Mouse (Mus musculus): ENCODE measurements around the gene Cachd1. TPM values are rescaled to one million over a fixed set of nuclear protein-coding genes. Genes with fewer than 3 reads are reported as not detected.

Gene Cachd1
- total and polyA plus RNA-seq, 3 experiments: 2.0 to 5.1 (median 3.5) TPM

- Histone ChIP-seq H3K9ac (ENCODE audit: low read depth, low read length) (no peak overlapping the region), H3K27ac (no peak overlapping the region)
- no peak for DNase-seq
These were observed 3.2 kb downstream of the Cachd1 start for GRCm38 (mm10) chr4:100779695-100780094.

DNA sequence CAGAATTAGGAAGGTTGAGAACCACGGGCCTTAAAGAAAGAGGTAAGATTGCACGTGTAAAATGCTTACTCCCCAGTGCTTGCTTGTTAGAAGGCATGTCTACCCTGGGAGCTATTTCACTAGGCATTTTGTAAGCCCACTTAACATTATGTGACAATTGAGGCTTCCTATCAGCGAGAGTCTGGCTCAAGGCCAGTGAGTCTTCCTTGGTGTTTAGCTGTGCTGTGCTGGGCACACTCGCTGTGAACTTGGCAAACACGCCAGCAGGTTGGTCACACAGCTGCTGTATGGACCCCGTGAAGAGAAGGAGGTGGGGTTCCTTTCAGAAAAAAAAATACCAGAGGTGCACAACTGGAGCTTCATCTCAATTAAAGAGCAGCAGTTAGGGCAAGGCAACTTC lies 4.4 kb downstream of the Cachd1 start:
- H3K9ac ChIP-seq (ENCODE audit: low read depth, low read length): no peak overlapping the region
- H3K27ac ChIP-seq: no peak overlapping the region
- no peak overlapping the region for H3K4me3 ChIP-seq
- intact Hi-C loops (cut with DNase I): no loop called here
- DNase-seq: no peak
- 79% methylated on average over 6 of the region's 6 CpGs for WGBS
- no peaks in the 10 kb centered on the region; the same call in 1 of the 2 replicates for H3K27me3 ChIP-seq (ENCODE audit: control insufficient read depth, insufficient read depth, low read length)
- no peak for TF ChIP-seq POLR2A (IDR thresholded peaks at IDR 0.05; ENCODE audit: insufficient read depth, low read depth, low read length)
- TF ChIP-seq EP300 (IDR thresholded peaks at IDR 0.05; ENCODE audit: insufficient read depth, low read depth, low read length): no peak
- no peak for TF ChIP-seq CTCF (IDR thresholded peaks at IDR 0.05)
- no peaks in the 10 kb centered on the region for H3K36me3 ChIP-seq (ENCODE audit: control insufficient read depth, insufficient read depth, low read length)
- peaks cover 2% of the 10 kb centered on the region; the same call in 1 of the 2 replicates for H3K4me1 ChIP-seq (ENCODE audit: control insufficient read depth, insufficient read depth, low read length)
- H3K79me2 ChIP-seq (replicated peaks; ENCODE audit: control insufficient read depth, insufficient read depth, low read length): no peaks in the 10 kb centered on the region

More at GRCm38 (mm10) chr4:100779695-100780094, 3.2 kb downstream of the Cachd1 start:
- no peaks in the 10 kb centered on the region; the same call in 1 of the 2 replicates for H3K27me3 ChIP-seq (ENCODE audit: control insufficient read depth, insufficient read depth, low read length)
- 93% methylated on average over 5 of the region's 5 CpGs for WGBS
- intact Hi-C loops (cut with DNase I): loop anchor here (5.0 to 10.0 kb wide), 2 partner anchors 105 to 208 kb away; no protein-coding TSS in a partner anchor
- H3K4me3 ChIP-seq: no peak overlapping the region
- H3K79me2 ChIP-seq (replicated peaks; ENCODE audit: control insufficient read depth, insufficient read depth, low read length): no peaks in the 10 kb centered on the region
- peaks cover 2% of the 10 kb centered on the region; the same call in 1 of the 2 replicates for H3K4me1 ChIP-seq (ENCODE audit: control insufficient read depth, insufficient read depth, low read length)
- H3K36me3 ChIP-seq (ENCODE audit: control insufficient read depth, insufficient read depth, low read length): no peaks in the 10 kb centered on the region
- TF ChIP-seq CTCF (IDR thresholded peaks at IDR 0.05) (no peak), POLR2A (IDR thresholded peaks at IDR 0.05; ENCODE audit: insufficient read depth, low read depth, low read length) (no peak), EP300 (IDR thresholded peaks at IDR 0.05; ENCODE audit: insufficient read depth, low read depth, low read length) (no peak)

- Histone ChIP-seq H3K4me3 (no peak overlapping the region), H3K9ac (ENCODE audit: low read depth, low read length) (no peak overlapping the region), H3K27me3 (ENCODE audit: control insufficient read depth, insufficient read depth, low read length) (no peaks in the 10 kb centered on the region; the same call in 1 of the 2 replicates), H3K4me1 (ENCODE audit: control insufficient read depth, insufficient read depth, low read length) (peaks cover 2% of the 10 kb centered on the region; the same call in 1 of the 2 replicates), H3K79me2 (replicated peaks; ENCODE audit: control insufficient read depth, insufficient read depth, low read length) (no peaks in the 10 kb centered on the region), H3K36me3 (ENCODE audit: control insufficient read depth, insufficient read depth, low read length) (no peaks in the 10 kb centered on the region), H3K27ac (no peak overlapping the region)
- 41% methylated on average over 8 of the region's 8 CpGs for WGBS
- no peak for TF ChIP-seq POLR2A (IDR thresholded peaks at IDR 0.05; ENCODE audit: insufficient read depth, low read depth, low read length)
- no peak for TF ChIP-seq EP300 (IDR thresholded peaks at IDR 0.05; ENCODE audit: insufficient read depth, low read depth, low read length)
- no peak for TF ChIP-seq CTCF (IDR thresholded peaks at IDR 0.05)
- DNase-seq: peak; percentile 33 to 41
- intact Hi-C loops (cut with DNase I): no loop called here
These were observed 5.9 kb downstream of the Cachd1 start for GRCm38 (mm10) chr4:100782348-100782747.

GRCm38 (mm10) chr4:100782891-100783290 lies 6.4 kb downstream of the Cachd1 start:
- DNase-seq: no peak
- TF ChIP-seq CTCF (IDR thresholded peaks at IDR 0.05): no peak
- intact Hi-C loops (cut with DNase I): no loop called here
- H3K27ac ChIP-seq: no peak overlapping the region
- no peak overlapping the region for H3K4me3 ChIP-seq
- H3K9ac ChIP-seq (ENCODE audit: low read depth, low read length): no peak overlapping the region
- H3K4me1 ChIP-seq (ENCODE audit: control insufficient read depth, insufficient read depth, low read length): peaks cover 2% of the 10 kb centered on the region; the same call in 1 of the 2 replicates
- no peaks in the 10 kb centered on the region for H3K36me3 ChIP-seq (ENCODE audit: control insufficient read depth, insufficient read depth, low read length)
- no peaks in the 10 kb centered on the region for H3K27me3 ChIP-seq (ENCODE audit: control insufficient read depth, insufficient read depth, low read length)
- no peaks in the 10 kb centered on the region for H3K79me2 ChIP-seq (replicated peaks; ENCODE audit: control insufficient read depth, insufficient read depth, low read length)
- 82% methylated on average over 3 of the region's 3 CpGs for WGBS

DNA sequence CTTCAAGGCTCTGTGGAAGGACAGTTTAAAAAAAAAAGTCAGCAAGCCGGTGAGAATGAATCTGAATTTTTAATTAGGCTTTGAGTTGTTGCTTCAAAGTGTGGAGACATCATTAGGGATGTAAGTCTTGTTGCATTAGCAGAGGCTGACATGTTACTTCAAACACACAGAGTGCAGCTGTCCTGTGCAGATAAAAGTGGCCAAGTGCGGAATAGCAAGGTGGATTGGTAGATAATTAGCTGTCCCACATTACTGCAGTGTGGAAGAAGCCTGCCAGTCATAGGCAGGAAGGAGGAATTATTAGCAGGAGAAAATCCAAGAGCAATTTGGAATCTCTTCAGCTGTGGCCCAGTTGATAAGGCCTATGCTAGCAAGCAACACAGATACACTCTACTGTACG lies 10.7 kb downstream of the Cachd1 start:
- DNase-seq: no peak
- Histone ChIP-seq H3K9ac (ENCODE audit: low read depth, low read length) (no peak overlapping the region), H3K27me3 (ENCODE audit: control insufficient read depth, insufficient read depth, low read length) (no peaks in the 10 kb centered on the region), H3K4me3 (no peak overlapping the region), H3K36me3 (ENCODE audit: control insufficient read depth, insufficient read depth, low read length) (no peaks in the 10 kb centered on the region), H3K27ac (no peak overlapping the region), H3K79me2 (replicated peaks; ENCODE audit: control insufficient read depth, insufficient read depth, low read length) (no peaks in the 10 kb centered on the region), H3K4me1 (ENCODE audit: control insufficient read depth, insufficient read depth, low read length) (peaks cover 1% of the 10 kb centered on the region)
- 66% methylated on average over 3 of the region's 3 CpGs for WGBS
- no peak for TF ChIP-seq CTCF (IDR thresholded peaks at IDR 0.05)
- no peak for TF ChIP-seq POLR2A (IDR thresholded peaks at IDR 0.05; ENCODE audit: insufficient read depth, low read depth, low read length)
- TF ChIP-seq EP300 (IDR thresholded peaks at IDR 0.05; ENCODE audit: insufficient read depth, low read depth, low read length): no peak
- intact Hi-C loops (cut with DNase I): no loop called here

- no peak for DNase-seq
- H3K36me3 ChIP-seq (ENCODE audit: control insufficient read depth, insufficient read depth, low read length): no peaks in the 10 kb centered on the region
- H3K27me3 ChIP-seq (ENCODE audit: control insufficient read depth, insufficient read depth, low read length): no peaks in the 10 kb centered on the region
- no peak overlapping the region for H3K4me3 ChIP-seq
- intact Hi-C loops (cut with DNase I): no loop called here
- H3K27ac ChIP-seq: no peak overlapping the region
- no peak for TF ChIP-seq POLR2A (IDR thresholded peaks at IDR 0.05; ENCODE audit: insufficient read depth, low read depth, low read length)
- TF ChIP-seq EP300 (IDR thresholded peaks at IDR 0.05; ENCODE audit: insufficient read depth, low read depth, low read length): no peak
- no peak for TF ChIP-seq CTCF (IDR thresholded peaks at IDR 0.05)
- 77% methylated on average over 5 of the region's 5 CpGs for WGBS
- H3K9ac ChIP-seq (ENCODE audit: low read depth, low read length): no peak overlapping the region
- H3K79me2 ChIP-seq (replicated peaks; ENCODE audit: control insufficient read depth, insufficient read depth, low read length): no peaks in the 10 kb centered on the region
- peaks cover 1% of the 10 kb centered on the region for H3K4me1 ChIP-seq (ENCODE audit: control insufficient read depth, insufficient read depth, low read length)
These were observed 13.7 kb downstream of the Cachd1 start for GRCm38 (mm10) chr4:100790176-100790575.

All from heart, adult 2 months (tissue).